Mouse (Mus musculus): ENCODE data around the gene Ccdc85b.
A peak's percentile ranks its signal among the peaks of the same experiment; 100 is the strongest.

DNA sequence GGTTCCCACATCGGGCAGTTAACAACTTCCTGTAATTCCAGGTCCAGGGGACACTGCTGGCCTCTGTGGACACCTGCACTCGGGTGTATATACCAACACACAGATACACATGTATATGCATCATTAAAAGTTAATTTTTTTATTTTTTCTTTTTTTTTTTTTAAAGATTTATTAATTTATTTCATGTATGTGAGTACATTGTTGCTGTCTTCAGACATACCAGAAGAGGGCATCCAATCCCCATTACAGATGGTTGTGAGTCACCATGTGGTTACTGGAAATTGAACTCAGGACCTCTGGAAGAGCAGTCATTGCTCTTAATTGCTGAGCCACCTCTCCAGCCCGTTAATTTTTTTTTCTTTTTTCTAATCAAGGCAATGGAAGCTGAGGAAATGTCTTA, 15.2 kb upstream of the Ccdc85b start:
- TF ChIP-seq CTCF (IDR thresholded peaks at IDR 0.05; ENCODE audit: low read depth) (peak; percentile 41), EP300 (IDR thresholded peaks at IDR 0.05; ENCODE audit: low read depth) (no peak)
